Mouse (Mus musculus): ENCODE measurements around the gene Parp16.

GRCm38 (mm10) chr9:65191755-65192469, 3.2 kb upstream of the Parp16 start:
- TF ChIP-seq CTCF (IDR thresholded peaks at IDR 0.05; ENCODE audit: extremely low read depth, insufficient read length, insufficient replicate concordance, low read depth, low read length) (no peak), POLR2A (IDR thresholded peaks at IDR 0.05; ENCODE audit: low read depth, low read length) (no peak)

All from small intestine, adult 2 months (tissue).